Mouse (Mus musculus) monocyte, adult 59 days (primary cell): Measurements from ENCODE around the gene Cttnbp2. TPM values are rescaled to one million over a fixed set of nuclear protein-coding genes. Genes with fewer than 3 reads are reported as not detected.

Experiments
- total RNA-seq, 2 experiments: library from RNA; stranded (reverse); gene quantifications; one replicate each; pipeline ENCODE4 v1.2.4; 2023

Gene Cttnbp2
- not detected for total RNA-seq

GRCm38 (mm10) chr6:18514480-18515352 is at the start of gene Cttnbp2:
TSS of gene Cttnbp2 (minus strand) at chr6:18514843.

